Mouse (Mus musculus) forebrain, embryonic 11.5 days (tissue): ENCODE results near the gene Enho. TPM values are rescaled to one million over a fixed set of nuclear protein-coding genes. Genes with fewer than 3 reads are reported as not detected.
A peak's percentile ranks its signal among the peaks of the same experiment; 100 is the strongest.

Experiments
- ATAC-seq: fragments of 200-750 bp; cut with Nextera tagmentation; replicated peaks from 2 replicates; pipeline ENCODE4 v1.8.0; 2017; ENCODE audit warnings: moderate TSS enrichment; ENCODE audit not compliant: low FRiP score
- DNase-seq: peaks from one replicate; pipeline ENCODE4 v3.0.0-alpha.2; 2017; ENCODE audit warnings: low spot score
- H3K27ac ChIP-seq: fragments of 300-500 bp; sonication (generic); 2 replicates; pipeline ENCODE4 v1.5.1; 2014; ENCODE audit warnings: low read depth, low read length
- H3K27me3 ChIP-seq: fragments of 300-500 bp; sonication (generic); 2 replicates; pipeline ENCODE4 v1.6.1; 2014; ENCODE audit warnings: mild to moderate bottlenecking, low read length, mixed read lengths; ENCODE audit not compliant: control insufficient read depth, insufficient read depth
- H3K36me3 ChIP-seq: fragments of 300-500 bp; sonication (generic); 2 replicates; pipeline ENCODE4 v1.6.1; 2014; ENCODE audit warnings: mild to moderate bottlenecking, low read length, moderate library complexity, mixed read lengths; ENCODE audit not compliant: control insufficient read depth, insufficient read depth
- H3K4me1 ChIP-seq: fragments of 300-500 bp; sonication (generic); replicated peaks from 2 replicates; pipeline ENCODE4 v1.6.1; 2014; ENCODE audit warnings: low read length, mixed read lengths; ENCODE audit not compliant: control insufficient read depth, insufficient read depth
- H3K4me2 ChIP-seq: fragments of 300-500 bp; sonication (generic); 2 replicates; pipeline ENCODE4 v1.6.1; 2014; ENCODE audit warnings: low read depth, mild to moderate bottlenecking, low read length, moderate library complexity, mixed read lengths; ENCODE audit not compliant: severe bottlenecking
- H3K4me3 ChIP-seq: fragments of 300-500 bp; sonication (generic); 2 replicates; pipeline ENCODE4 v1.5.1; 2014; ENCODE audit warnings: low read depth, low read length
- H3K9ac ChIP-seq: fragments of 300-500 bp; sonication (generic); 2 replicates; pipeline ENCODE4 v1.6.1; 2014; ENCODE audit warnings: low read length
- H3K9me3 ChIP-seq: fragments of 300-500 bp; sonication (generic); 2 replicates; pipeline ENCODE4 v1.6.1; 2016; ENCODE audit warnings: low read length, mixed read lengths; ENCODE audit not compliant: control insufficient read depth
- WGBS: fragments of 180-500 bp; shearing (Covaris S2); extraction: QIAGEN DNeasy Blood & Tissue Kit; methylation state at CpG from one replicate; pipeline ENCODE4 v1.1.7; 2014; 5-methylcytosine and 5-hydroxymethylcytosine counted together
- polyA plus RNA-seq: library from polyadenylated mRNA; unstranded; fragments of >200 nt; fragmentation: Nextera tagmentation; extraction: Ambion mirVana; gene quantifications from 2 replicates; pipeline ENCODE4 v1.2.1, GENCODE M21; 2014

Enho gene
- polyA plus RNA-seq, 1 experiment from 2014 or later: 28.1 TPM

GRCm38 (mm10) chr4:41681176-41681575 lies 41.1 kb upstream of the Enho start:
- no peak overlapping the region for H3K4me3 ChIP-seq
- H3K9ac ChIP-seq: no peak overlapping the region
- H3K9me3 ChIP-seq: no peaks in the 10 kb centered on the region
- ATAC-seq (no peak), DNase-seq (no peak)
- H3K4me1 ChIP-seq: peaks cover 51% of the 10 kb centered on the region
- WGBS: 71% methylated on average over 4 of the region's 4 CpGs
- H3K4me2 ChIP-seq: no peak overlapping the region
- no peak overlapping the region for H3K27ac ChIP-seq
- no peaks in the 10 kb centered on the region for H3K27me3 ChIP-seq
- no peaks in the 10 kb centered on the region for H3K36me3 ChIP-seq

GRCm38 (mm10) chr4:41679291-41679690 lies 39.2 kb upstream of the Enho start:
- H3K9ac ChIP-seq: peak overlapping the region; percentile 47; the same call in 1 of the 2 replicates
- H3K9me3 ChIP-seq: no peaks in the 10 kb centered on the region
- WGBS: 36% methylated on average over 1 of the region's 2 CpGs
- H3K4me1 ChIP-seq: peaks cover 54% of the 10 kb centered on the region
- H3K27me3 ChIP-seq: no peaks in the 10 kb centered on the region
- DNase-seq (peak; percentile 55), ATAC-seq (no peak)
- H3K4me2 ChIP-seq: no peak overlapping the region
- peak overlapping the region; percentile 50 for H3K27ac ChIP-seq
- no peaks in the 10 kb centered on the region for H3K36me3 ChIP-seq
- H3K4me3 ChIP-seq: no peak overlapping the region

GRCm38 (mm10) chr4:41678863-41679262 lies 38.7 kb upstream of the Enho start:
- H3K9ac ChIP-seq: peak overlapping the region; percentile 47; the same call in 1 of the 2 replicates
- H3K4me2 ChIP-seq: no peak overlapping the region
- no peak for ATAC-seq
- H3K27ac ChIP-seq: peak overlapping the region; percentile 50; the same call in 1 of the 2 replicates
- no peaks in the 10 kb centered on the region for H3K9me3 ChIP-seq
- H3K4me3 ChIP-seq: no peak overlapping the region
- 76% methylated on average over 6 of the region's 6 CpGs for WGBS
- peaks cover 54% of the 10 kb centered on the region for H3K4me1 ChIP-seq
- no peaks in the 10 kb centered on the region for H3K36me3 ChIP-seq
- H3K27me3 ChIP-seq: no peaks in the 10 kb centered on the region
- DNase-seq: no peak

GRCm38 (mm10) chr4:41677006-41677629 lies 37.0 kb upstream of the Enho start:
- ATAC-seq: no peak
- no peaks in the 10 kb centered on the region for H3K36me3 ChIP-seq
- H3K4me3 ChIP-seq: no peak overlapping the region
- H3K4me1 ChIP-seq: peaks cover 62% of the 10 kb centered on the region
- no peaks in the 10 kb centered on the region for H3K9me3 ChIP-seq
- H3K27ac ChIP-seq: no peak overlapping the region
- no peaks in the 10 kb centered on the region for H3K27me3 ChIP-seq
- no peak overlapping the region for H3K4me2 ChIP-seq
- H3K9ac ChIP-seq: peak overlapping the region; percentile 13; the same call in 1 of the 2 replicates
- WGBS: 49% methylated on average over 13 of the region's 13 CpGs
- DNase-seq: peak; percentile 56

- Histone ChIP-seq H3K4me2 (no peak overlapping the region), H3K4me3 (no peak overlapping the region), H3K4me1 (peaks cover 64% of the 10 kb centered on the region), H3K27me3 (no peaks in the 10 kb centered on the region), H3K9me3 (no peaks in the 10 kb centered on the region), H3K9ac (peak overlapping the region; percentile 20; the same call in 1 of the 2 replicates), H3K36me3 (no peaks in the 10 kb centered on the region), H3K27ac (peak overlapping the region; percentile 31; the same call in 1 of the 2 replicates)
- ATAC-seq (no peak), DNase-seq (no peak)
- WGBS: 65% methylated on average over 17 of the region's 17 CpGs
Observed at GRCm38 (mm10) chr4:41676248-41677005, 36.3 kb upstream of the Enho start.

- Histone ChIP-seq H3K4me2 (no peak overlapping the region; the same call in 1 of the 2 replicates), H3K4me1 (peaks cover 54% of the 10 kb centered on the region), H3K9me3 (no peaks in the 10 kb centered on the region), H3K27ac (peak overlapping the region; percentile 88), H3K36me3 (no peaks in the 10 kb centered on the region), H3K27me3 (no peaks in the 10 kb centered on the region), H3K9ac (no peak overlapping the region), H3K4me3 (no peak overlapping the region)
- DNase-seq (no peak), ATAC-seq (no peak)
- WGBS: 47% methylated on average over 19 of the region's 19 CpGs
Observed at GRCm38 (mm10) chr4:41673186-41673585, 33.1 kb upstream of the Enho start.

GRCm38 (mm10) chr4:41672522-41672963 lies 32.4 kb upstream of the Enho start:
- Histone ChIP-seq H3K27me3 (no peaks in the 10 kb centered on the region), H3K36me3 (peaks cover 2% of the 10 kb centered on the region; the same call in 1 of the 2 replicates), H3K9me3 (no peaks in the 10 kb centered on the region), H3K4me3 (no peak overlapping the region), H3K4me1 (peaks cover 48% of the 10 kb centered on the region), H3K27ac (peak overlapping the region; percentile 88), H3K4me2 (peak overlapping the region; percentile 37), H3K9ac (peak overlapping the region; percentile 40)
- no peak for DNase-seq
- WGBS: 7% methylated on average over 8 of the region's 8 CpGs
- ATAC-seq: peak; percentile 5; the same call in 1 of the 2 replicates

- WGBS: under 1% methylated on average over 8 of the region's 8 CpGs
- peak overlapping the region; percentile 88 for H3K27ac ChIP-seq
- H3K4me2 ChIP-seq: peak overlapping the region; percentile 37
- no peaks in the 10 kb centered on the region for H3K27me3 ChIP-seq
- ATAC-seq: peak; percentile 87
- H3K9ac ChIP-seq: peak overlapping the region; percentile 40
- H3K9me3 ChIP-seq: no peaks in the 10 kb centered on the region
- no peak overlapping the region for H3K4me3 ChIP-seq
- peak; percentile 95 for DNase-seq
- peaks cover 43% of the 10 kb centered on the region for H3K4me1 ChIP-seq
- peaks cover 3% of the 10 kb centered on the region; the same call in 1 of the 2 replicates for H3K36me3 ChIP-seq
Observed at GRCm38 (mm10) chr4:41671963-41672480, 31.9 kb upstream of the Enho start.
